Mouse (Mus musculus) ovary, postnatal 10 days (tissue): ENCODE results near the gene Sirpa.
A peak's percentile ranks its signal among the peaks of the same experiment; 100 is the strongest.

Source experiments
- DNase-seq: peaks from one replicate; pipeline ENCODE4 v3.0.0; 2022; ENCODE audit warnings: low spot score

Sirpa gene

GRCm38 (mm10) chr2:129592459-129593140 is at the start of gene Sirpa:
Gene Sirpa (plus strand): TSS chr2:129592835.
- DNase-seq = peak; percentile 55

GRCm38 (mm10) chr2:129544448-129544847 is 48.2 kb upstream of the Sirpa start:
- no peak for DNase-seq

DNA sequence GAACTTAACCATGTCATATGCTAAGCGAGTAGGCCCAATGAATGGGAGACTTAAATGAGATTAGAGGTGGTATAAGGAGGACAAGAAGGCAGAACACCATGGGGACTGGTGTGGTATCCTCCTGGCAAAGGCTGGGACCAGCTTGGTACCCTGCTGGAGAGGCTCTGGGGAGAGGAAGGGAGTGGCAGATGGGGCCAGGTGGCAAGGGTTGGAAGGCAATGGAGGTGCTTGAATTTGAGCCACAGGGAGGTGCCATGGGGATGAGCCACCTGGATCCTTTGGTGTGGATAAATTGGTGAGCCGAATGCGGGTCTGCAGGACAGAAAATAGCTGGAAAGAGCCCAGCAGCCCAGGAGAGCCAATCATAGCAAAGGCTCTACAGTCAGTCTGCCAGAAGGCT is 47.7 kb upstream of the Sirpa start:
- no peak for DNase-seq

DNA sequence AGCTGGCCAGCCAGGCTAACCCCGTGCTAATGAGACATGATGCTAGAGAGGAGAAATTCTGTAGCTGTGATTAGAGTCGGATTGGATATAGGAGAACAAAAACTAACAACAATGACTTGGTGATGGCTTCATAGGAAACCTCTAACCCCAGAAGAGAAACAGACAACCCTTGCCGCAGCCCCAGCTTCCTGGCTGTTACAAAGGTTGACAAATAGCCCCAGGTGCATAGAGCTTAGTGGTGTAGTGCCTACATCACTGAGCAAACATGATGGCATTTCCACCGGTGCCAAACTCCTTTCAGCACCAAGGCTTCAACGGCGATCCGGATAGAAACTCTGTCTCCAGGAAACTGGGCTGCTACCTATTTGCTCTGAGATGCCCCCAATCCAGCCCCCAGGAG is 47.0 kb upstream of the Sirpa start:
- DNase-seq = no peak

DNA sequence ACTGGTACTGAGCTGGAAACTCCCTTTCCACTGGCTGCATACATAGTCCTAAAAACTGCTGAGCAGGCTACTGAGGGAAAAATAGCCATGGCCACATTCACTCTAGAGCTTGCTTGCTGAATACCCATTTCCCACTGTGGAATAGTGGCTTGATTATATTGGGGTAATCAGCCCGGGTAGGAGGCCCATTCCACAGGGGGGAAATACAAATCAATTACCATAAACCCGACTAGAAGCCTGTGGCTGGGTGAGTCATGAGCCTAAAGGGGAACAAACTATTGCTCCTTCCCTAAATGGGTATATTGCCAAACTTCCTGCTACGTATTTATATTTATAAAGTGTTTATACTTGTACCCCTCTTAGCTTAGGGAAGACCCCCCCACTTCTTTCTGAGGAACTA is 45.9 kb upstream of the Sirpa start:
- DNase-seq = no peak

GRCm38 (mm10) chr2:129549537-129550135 is 43.0 kb upstream of the Sirpa start:
- no peak for DNase-seq

DNA sequence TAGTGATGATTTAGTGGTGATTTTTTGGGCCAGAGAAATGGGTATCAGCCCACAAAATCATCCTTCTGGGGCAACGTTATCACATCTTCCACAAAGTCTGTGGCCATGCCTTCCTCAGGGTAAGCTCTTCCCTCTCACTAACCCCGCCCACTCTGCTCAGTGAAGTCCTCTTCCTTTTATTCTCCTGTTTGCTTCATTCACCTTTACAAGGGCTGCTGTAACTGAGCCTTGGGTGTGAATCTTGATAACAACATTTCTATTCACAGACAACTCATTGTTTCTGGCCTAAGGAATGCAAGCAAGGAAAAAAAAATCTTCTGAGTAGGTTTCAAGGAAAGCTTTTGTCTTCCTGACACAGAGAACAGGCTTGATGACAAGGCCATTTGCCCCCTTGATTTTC is 41.9 kb upstream of the Sirpa start:
- no peak for DNase-seq

DNA sequence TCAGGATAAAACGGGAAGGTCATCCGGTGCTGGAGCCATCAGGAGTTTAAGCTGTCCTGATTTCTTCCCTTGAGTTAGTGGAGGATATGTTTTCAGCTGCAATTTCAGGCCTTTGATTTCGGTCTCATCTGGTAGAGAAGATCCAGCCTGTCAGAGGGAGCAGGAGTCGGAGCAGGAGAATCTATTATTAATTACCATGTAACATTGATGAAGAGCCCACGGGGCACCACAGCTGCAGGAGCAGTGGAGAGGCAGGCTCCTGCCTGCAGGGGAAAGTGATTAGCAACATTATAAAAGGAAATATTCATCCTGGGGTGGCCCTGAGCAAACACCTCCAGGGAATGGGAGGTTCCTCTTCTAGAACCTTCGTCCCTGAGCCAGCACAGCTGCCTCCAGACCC is 36.6 kb upstream of the Sirpa start:
- DNase-seq = no peak

GRCm38 (mm10) chr2:129558008-129558874 is 34.4 kb upstream of the Sirpa start:
- DNase-seq = no peak

DNA sequence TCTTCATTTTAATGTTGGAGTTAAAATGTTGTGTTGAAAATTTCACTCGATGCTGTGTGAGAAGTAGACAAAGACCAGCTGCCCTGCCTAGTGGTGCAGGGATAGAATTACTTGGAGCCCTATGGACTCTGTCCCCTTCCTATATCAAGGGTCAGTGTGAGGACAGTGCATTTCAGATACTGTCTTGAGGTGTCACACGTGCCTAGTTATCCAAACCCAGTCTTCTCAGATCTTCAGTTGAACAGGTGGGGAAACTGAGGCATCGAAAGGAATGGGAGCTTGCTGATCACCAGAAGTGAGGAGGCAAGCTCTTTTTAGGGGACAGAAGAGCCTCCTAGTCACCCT is 33.8 kb upstream of the Sirpa start:
- no peak for DNase-seq

DNA sequence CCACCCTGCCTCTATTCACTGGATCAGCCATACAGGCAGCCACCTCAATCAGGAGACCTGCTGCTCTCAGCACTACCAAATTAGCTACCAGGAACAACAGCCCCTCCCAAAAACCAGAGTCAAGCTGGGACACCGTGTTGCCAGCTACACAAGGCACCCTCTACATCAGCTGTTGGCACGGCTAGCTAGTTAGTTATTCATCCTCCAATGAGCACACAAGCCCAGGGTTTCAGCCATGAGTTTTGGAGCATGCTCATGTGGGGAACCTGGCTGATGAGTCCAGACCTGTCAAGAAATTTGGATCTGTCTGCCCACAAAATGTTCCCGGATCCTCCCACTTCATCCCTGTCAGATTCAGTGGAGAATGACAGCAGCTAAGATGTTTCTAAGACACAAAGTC is 30.8 kb upstream of the Sirpa start:
- no peak for DNase-seq

- no peak for DNase-seq
Observed at GRCm38 (mm10) chr2:129563944-129564709, 28.5 kb upstream of the Sirpa start.

GRCm38 (mm10) chr2:129569120-129569519 is 23.5 kb upstream of the Sirpa start:
- DNase-seq = no peak

GRCm38 (mm10) chr2:129569556-129569955 is 23.1 kb upstream of the Sirpa start:
- no peak for DNase-seq

- no peak for DNase-seq
Observed at GRCm38 (mm10) chr2:129573701-129574273, 18.8 kb upstream of the Sirpa start.

GRCm38 (mm10) chr2:129574395-129575046 is 18.1 kb upstream of the Sirpa start:
- DNase-seq = no peak

DNA sequence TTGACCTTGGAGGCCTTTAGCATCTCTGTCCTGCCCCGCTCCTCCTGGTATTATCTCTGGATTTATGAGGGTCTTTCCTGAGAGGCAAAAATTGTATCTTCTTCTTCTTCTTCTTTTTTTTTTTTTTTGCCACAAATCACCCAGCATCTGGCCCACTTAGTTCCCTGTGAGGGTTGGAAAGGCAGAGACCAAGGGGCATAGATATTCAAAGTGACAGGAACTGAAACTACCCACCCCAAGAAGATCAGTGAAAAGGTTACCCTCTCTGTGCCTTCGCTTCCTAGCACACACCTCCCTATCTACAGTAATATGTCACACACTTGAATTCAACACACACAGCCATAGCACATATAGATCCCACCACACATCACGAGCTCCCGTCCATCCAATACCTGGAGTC is 17.5 kb upstream of the Sirpa start:
- no peak for DNase-seq

DNA sequence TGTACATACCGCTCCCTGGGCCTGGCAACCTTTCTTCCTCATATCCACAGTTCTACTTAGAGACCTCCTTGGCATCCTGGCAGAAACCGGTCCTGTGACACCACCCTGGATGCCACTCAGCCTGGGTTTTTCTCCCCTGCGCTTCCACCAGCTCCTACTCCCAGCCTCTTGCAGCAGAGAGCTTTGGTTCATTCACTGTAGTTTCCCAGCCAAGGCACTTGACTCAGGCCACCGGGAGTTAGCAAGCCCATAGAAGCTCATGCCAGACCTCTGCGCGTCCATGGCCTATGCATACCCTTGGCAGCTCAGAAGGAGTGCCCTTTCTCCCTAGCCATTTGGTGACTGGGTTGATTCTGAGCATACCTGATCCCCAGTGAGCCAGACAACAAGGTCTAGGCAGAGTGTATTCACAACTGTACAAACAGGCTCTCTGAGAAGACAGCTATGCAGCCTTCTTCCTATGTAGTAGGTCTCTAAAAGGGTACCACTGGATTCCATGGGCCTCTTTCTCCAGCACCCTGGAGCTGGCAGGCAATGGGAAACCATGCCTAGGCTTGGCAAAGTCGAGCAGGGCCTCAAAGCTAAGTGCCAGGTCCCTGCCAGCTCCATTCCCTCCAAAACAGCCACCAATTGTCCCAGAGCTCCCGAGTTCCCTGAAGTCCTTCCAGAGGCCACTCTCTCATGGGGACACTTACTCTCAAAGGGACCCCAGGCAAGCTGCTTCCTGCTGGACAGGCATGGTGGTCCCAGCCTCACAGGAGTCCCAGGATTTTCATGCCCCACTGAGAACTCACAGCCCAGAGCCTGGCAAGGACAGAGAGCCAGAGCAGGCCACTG is 15.8 kb upstream of the Sirpa start:
- DNase-seq = no peak

GRCm38 (mm10) chr2:129580656-129581055 is 12.0 kb upstream of the Sirpa start:
- DNase-seq = no peak

DNA sequence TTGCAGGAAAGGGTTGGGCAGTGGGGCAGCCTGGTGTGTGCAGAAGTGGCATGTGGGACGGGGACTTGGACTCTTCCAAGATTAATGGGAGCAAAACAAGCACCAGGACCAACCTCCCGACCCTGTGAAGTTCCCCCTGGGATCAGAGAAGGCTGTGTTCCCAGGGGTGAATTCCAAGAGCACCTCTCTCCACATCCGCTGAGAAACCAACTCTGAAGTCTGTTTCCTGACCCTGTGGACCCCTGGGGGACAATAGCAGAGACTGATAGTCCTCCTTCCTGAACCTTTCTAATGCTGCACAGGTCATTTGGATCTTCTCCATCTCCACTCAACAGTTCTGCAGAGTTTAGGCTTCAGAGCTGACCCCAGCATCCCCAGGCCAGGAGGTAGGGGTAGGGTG is 10.8 kb upstream of the Sirpa start:
- no peak for DNase-seq

- no peak for DNase-seq
Observed at GRCm38 (mm10) chr2:129582261-129582660, 10.4 kb upstream of the Sirpa start.
